Mouse (Mus musculus): ENCODE results near the gene Lrrc8d.

GRCm38 (mm10) chr5:105813974-105814373, 114.2 kb downstream of the Lrrc8d start:
- TF ChIP-seq MAFK (IDR thresholded peaks at IDR 0.05; ENCODE audit: borderline replicate concordance, low read depth, low read length) (no peak), CHD2 (IDR thresholded peaks at IDR 0.05; ENCODE audit: low read length) (no peak), EP300 (IDR thresholded peaks at IDR 0.05; ENCODE audit: low read depth in 1 of 2, low read length in 2 of 2) (no peak), CTCF (IDR thresholded peaks at IDR 0.05 in 2 of 3, conservative IDR thresholded peaks at IDR 0.05 in 1 of 3; ENCODE audit: control insufficient read depth in 1 of 3, insufficient read depth in 1 of 3, low read depth in 2 of 3, low read length in 3 of 3, poor library complexity in 1 of 3, severe bottlenecking in 1 of 3) (no peak), GATA1 (IDR thresholded peaks at IDR 0.05; ENCODE audit: low read depth, low read length) (no peak), HCFC1 (IDR thresholded peaks at IDR 0.05; ENCODE audit: low read depth, low read length) (no peak), POLR2A (IDR thresholded peaks at IDR 0.05; ENCODE audit: control insufficient read depth in 1 of 2, insufficient read depth in 1 of 2, low read depth in 1 of 2, low read length in 2 of 2, poor library complexity in 1 of 2) (no peak), MAX (IDR thresholded peaks at IDR 0.05; ENCODE audit: low read length) (no peak), USF1 (IDR thresholded peaks at IDR 0.05; ENCODE audit: low read depth, low read length) (no peak), TBP (IDR thresholded peaks at IDR 0.05; ENCODE audit: low read depth, low read length) (no peak)

Measured in MEL (cell line).